Mouse (Mus musculus) thymus, adult 2 months (tissue): Measurements from ENCODE around the gene Lbx2.

Experiments
- CTCF ChIP-seq: fragments of 200-500 bp; IDR thresholded peaks from 2 replicates; pipeline ENCODE4 v1.5.1; 2012; ENCODE audit warnings: mild to moderate bottlenecking, control low read depth, low read length, moderate library complexity, borderline replicate concordance; ENCODE audit not compliant: control insufficient read depth, poor library complexity, insufficient read depth; ENCODE audit errors: extremely low read depth
- POLR2A ChIP-seq: fragments of 200-500 bp; IDR thresholded peaks from 2 replicates; pipeline ENCODE4 v1.6.1; 2012; ENCODE audit warnings: mild to moderate bottlenecking, low read length, control low read depth, moderate library complexity; ENCODE audit not compliant: control insufficient read depth, poor library complexity, insufficient read depth; ENCODE audit errors: extremely low read depth

- TF ChIP-seq CTCF = no peak
- TF ChIP-seq POLR2A = no peak
Measured at GRCm38 (mm10) chr6:83071220-83071619, 14.9 kb upstream of the Lbx2 start.
